10 mouse cellular contexts compared by ENCODE assay signal in the genomic region with DNA sequence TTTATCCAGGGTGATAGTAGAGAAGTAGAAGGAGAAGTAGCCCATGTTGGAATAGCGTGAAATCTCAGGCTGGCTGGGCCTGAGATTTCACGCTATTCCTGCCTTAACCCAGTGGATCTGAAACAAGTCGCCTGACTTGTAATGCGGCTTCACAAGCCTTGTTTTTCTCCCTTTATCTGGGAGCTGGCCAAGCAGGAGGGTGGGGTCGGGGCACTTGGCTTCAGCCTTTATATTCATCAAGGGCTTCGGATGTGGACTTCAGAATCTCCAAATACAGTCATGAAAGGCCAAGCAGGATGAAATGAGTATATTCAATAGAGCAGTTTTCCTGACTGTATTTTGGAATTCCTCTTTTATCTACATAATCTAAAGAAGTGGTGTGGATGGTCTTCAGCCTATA.
A peak's percentile ranks its signal among the peaks of the same experiment; 100 is the strongest.
DNase-seq lines count a peak whose midpoint lies in the region; ATAC-seq and TF ChIP-seq lines count a peak whose summit lies in the region.
"Had no signal": no experiment of that assay in that cellular context is flagged by ENCODE, and none has a peak within 500 bp of the region (broad histone marks: within the 10 kb centered on the region; RNA-seq: fewer than 3 reads in every experiment).

No protein-coding gene starts in this region.

- H3K9me3 ChIP-seq in heart, embryonic 13.5 days: no peaks in the 10 kb centered on the region
- no peaks in the 10 kb centered on the region for H3K9me3 ChIP-seq in lung, postnatal 0 days (ENCODE audit: low read length)
- no peaks in the 10 kb centered on the region for H3K9me3 ChIP-seq in limb, embryonic 10.5 days (replicated peaks)

- H3K27me3 ChIP-seq in heart, embryonic 13.5 days (replicated peaks): no peaks in the 10 kb centered on the region
- no peaks in the 10 kb centered on the region for H3K27me3 ChIP-seq in lung, postnatal 0 days (replicated peaks; ENCODE audit: insufficient read depth, low read length)
- H3K27me3 ChIP-seq in limb, embryonic 10.5 days (ENCODE audit: low read depth, poor library complexity, severe bottlenecking): no peaks in the 10 kb centered on the region

- no peak overlapping the region for H3K4me2 ChIP-seq in heart, embryonic 13.5 days
- no peak overlapping the region for H3K4me2 ChIP-seq in lung, postnatal 0 days (replicated peaks; ENCODE audit: low read depth, low read length)

- H3K27ac ChIP-seq in heart, embryonic 13.5 days (replicated peaks): 0 out of 2 replicates have a peak overlapping the region, but pooled peaks have one; percentile 3
- peak overlapping the region; percentile 43; the same call in 1 of the 2 replicates for H3K27ac ChIP-seq in lung, postnatal 0 days (ENCODE audit: low read length)
- H3K27ac ChIP-seq in limb, embryonic 10.5 days: no peak overlapping the region

- H3K4me3 ChIP-seq in heart, embryonic 13.5 days: no peak overlapping the region
- H3K4me3 ChIP-seq in lung, postnatal 0 days (ENCODE audit: low read depth, low read length): no peak overlapping the region
- no peak overlapping the region for H3K4me3 ChIP-seq in limb, embryonic 10.5 days
- H3K4me3 ChIP-seq: erythroblast, embryonic 14.5 days; myocyte had no signal

- H3K4me1 ChIP-seq in heart, embryonic 13.5 days: peaks cover 19% of the 10 kb centered on the region
- peaks cover 9% of the 10 kb centered on the region; the same call in 1 of the 2 replicates for H3K4me1 ChIP-seq in lung, postnatal 0 days (ENCODE audit: insufficient read depth, low read depth, low read length)
- H3K4me1 ChIP-seq in limb, embryonic 10.5 days: no peaks in the 10 kb centered on the region

- no peak for ATAC-seq in heart, embryonic 13.5 days (ENCODE audit: extremely low read depth, insufficient number of reproducible peaks, low FRiP score, low TSS enrichment)
- ATAC-seq in lung, postnatal 0 days: peak; percentile 46

- TF ChIP-seq EP300 in lung, postnatal 0 days (IDR thresholded peaks at IDR 0.05): no peak

- TF ChIP-seq CTCF in lung, postnatal 0 days (IDR thresholded peaks at IDR 0.05): no peak

- WGBS in heart, embryonic 13.5 days: 54% methylated on average over 6 of the region's 6 CpGs
- WGBS in lung, postnatal 0 days: 23% methylated on average over 6 of the region's 6 CpGs
- 90% methylated on average over 6 of the region's 6 CpGs for WGBS in limb, embryonic 10.5 days

- H3K9ac ChIP-seq in heart, embryonic 13.5 days: no peak overlapping the region
- no peak overlapping the region for H3K9ac ChIP-seq in lung, postnatal 0 days (replicated peaks; ENCODE audit: low read depth)

- peak; percentile 52 to 61 for DNase-seq in cerebellum, postnatal 10 days
- no peak for DNase-seq in cerebellum, adult 9-11 months
- peak; percentile 56 for DNase-seq in Muller cell, postnatal 12 days (ENCODE audit: inconsistent ontology term)
- peak; percentile 64 for DNase-seq in lung, postnatal 0 days (ENCODE audit: low spot score)
- DNase-seq in limb, embryonic 10.5 days (ENCODE audit: low spot score): no peak
- DNase-seq in spleen, adult 12 weeks (ENCODE audit: low spot score): no peak
- no peak for DNase-seq in right cerebral cortex, postnatal 14 days

- H3K36me3 ChIP-seq in heart, embryonic 13.5 days: peaks cover 6% of the 10 kb centered on the region
- H3K36me3 ChIP-seq in lung, postnatal 0 days (ENCODE audit: insufficient read depth, low read length): no peaks in the 10 kb centered on the region
- peaks cover 6% of the 10 kb centered on the region for H3K36me3 ChIP-seq in limb, embryonic 10.5 days

Comparison
In these comparisons a context has a peak if more than half of its experiments do, and no peak if none do; other contexts are left out.
1. DNase-seq: peak in cerebellum, postnatal 10 days (2 of 2), Muller cell, postnatal 12 days (single experiment) and lung, postnatal 0 days (single experiment); none in cerebellum, adult 9-11 months (single experiment), limb, embryonic 10.5 days (single experiment), spleen, adult 12 weeks (single experiment) and right cerebral cortex, postnatal 14 days (single experiment).